Mouse (Mus musculus) retina, adult 2 months (tissue): ENCODE measurements around the gene Surf6.
"Not testable (repeated sequence)": the region's sequence is repeated elsewhere in the genome, so short reads cannot be mapped to it uniquely, and the experiment has no call there.

Experiments used
- DNase-seq: peaks from one replicate; pipeline ENCODE4 v3.0.0-alpha.2; 2012; ENCODE audit warnings: low read depth, low spot score

The Surf6 gene

GRCm38 (mm10) chr2:26913416-26914147, 10.9 kb upstream of the Surf6 start:
- no peak for DNase-seq

GRCm38 (mm10) chr2:26912253-26912770, 9.6 kb upstream of the Surf6 start:
- no peak for DNase-seq

GRCm38 (mm10) chr2:26910994-26911765, 8.5 kb upstream of the Surf6 start:
- DNase-seq, result no peak

- DNase-seq, result peak; percentile 98
Measured at GRCm38 (mm10) chr2:26910124-26910993, 7.7 kb upstream of the Surf6 start, which contains the start of the genes Med22 and Rpl7a. Gene Med22, minus strand, starts transcription at chr2:26910677. Gene Rpl7a, plus strand, starts transcription at chr2:26910764.

- DNase-seq, result no peak
Measured at GRCm38 (mm10) chr2:26909387-26909784, 6.7 kb upstream of the Surf6 start.

GRCm38 (mm10) chr2:26908710-26909386, 6.2 kb upstream of the Surf6 start:
- DNase-seq, result no peak

GRCm38 (mm10) chr2:26907109-26907508, 4.4 kb upstream of the Surf6 start:
- no peak for DNase-seq

- DNase-seq, result no peak
Measured at GRCm38 (mm10) chr2:26906431-26906830, 3.8 kb upstream of the Surf6 start.

- no peak for DNase-seq
Measured at GRCm38 (mm10) chr2:26905936-26906335, 3.3 kb upstream of the Surf6 start.

- no peak for DNase-seq
Measured at GRCm38 (mm10) chr2:26903311-26903710, 632 bp upstream of the Surf6 start.

- no peak for DNase-seq
Measured at GRCm38 (mm10) chr2:26901834-26902400, 762 bp downstream of the Surf6 start.

- no peak for DNase-seq
Measured at GRCm38 (mm10) chr2:26900731-26901130, 1.9 kb downstream of the Surf6 start.

- no peak for DNase-seq
Measured at GRCm38 (mm10) chr2:26895898-26896297, 6.8 kb downstream of the Surf6 start.

GRCm38 (mm10) chr2:26886170-26886569, 16.5 kb downstream of the Surf6 start:
- DNase-seq, result not testable (repeated sequence)

GRCm38 (mm10) chr2:26885541-26885940, 17.1 kb downstream of the Surf6 start:
- not testable (repeated sequence) for DNase-seq

GRCm38 (mm10) chr2:26878571-26878970, 24.1 kb downstream of the Surf6 start:
- no peak for DNase-seq

GRCm38 (mm10) chr2:26870666-26871065, 32.0 kb downstream of the Surf6 start:
- no peak for DNase-seq

- no peak for DNase-seq
Measured at GRCm38 (mm10) chr2:26864879-26865278, 37.8 kb downstream of the Surf6 start, which contains the start of gene Abo. Gene Abo, minus strand, starts transcription at chr2:26864979.

GRCm38 (mm10) chr2:26862856-26863255, 39.8 kb downstream of the Surf6 start:
- DNase-seq, result no peak

GRCm38 (mm10) chr2:26847706-26848105, 55.0 kb downstream of the Surf6 start:
- peak; percentile 11 for DNase-seq
